Mouse (Mus musculus): ENCODE data around the gene Dnajc5. TPM values are rescaled to one million over a fixed set of nuclear protein-coding genes. Genes with fewer than 3 reads are reported as not detected.

The Dnajc5 gene
- total RNA-seq, 2 experiments from 2014 or later, result 299 to 304 TPM

DNA sequence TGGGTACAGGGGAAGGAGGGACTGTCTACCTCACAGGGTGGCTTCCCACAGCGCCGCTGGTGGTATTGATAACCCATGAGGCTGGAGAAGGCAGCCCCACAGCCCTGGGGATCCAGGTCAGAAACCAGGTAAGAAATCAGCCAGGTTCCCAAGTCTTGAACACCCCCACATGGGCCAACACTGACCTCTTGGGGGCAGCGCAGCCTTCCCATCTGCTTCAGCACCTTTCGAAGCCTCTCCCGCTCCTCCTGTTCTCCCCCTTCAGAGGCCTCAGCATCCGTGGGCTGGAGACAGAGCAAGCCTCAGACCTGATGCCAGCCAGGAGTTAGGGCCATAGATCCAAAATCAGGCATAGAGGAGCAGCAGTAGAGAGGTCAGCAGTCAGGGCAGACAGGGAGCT is 67.5 kb downstream of the Dnajc5 start:
- DNase-seq (ENCODE audit: low spot score in 2 of 2), result no peak

- DNase-seq (ENCODE audit: low spot score in 2 of 2), result no peak
These were observed 68.0 kb downstream of the Dnajc5 start for GRCm38 (mm10) chr2:181588229-181588780.

DNA sequence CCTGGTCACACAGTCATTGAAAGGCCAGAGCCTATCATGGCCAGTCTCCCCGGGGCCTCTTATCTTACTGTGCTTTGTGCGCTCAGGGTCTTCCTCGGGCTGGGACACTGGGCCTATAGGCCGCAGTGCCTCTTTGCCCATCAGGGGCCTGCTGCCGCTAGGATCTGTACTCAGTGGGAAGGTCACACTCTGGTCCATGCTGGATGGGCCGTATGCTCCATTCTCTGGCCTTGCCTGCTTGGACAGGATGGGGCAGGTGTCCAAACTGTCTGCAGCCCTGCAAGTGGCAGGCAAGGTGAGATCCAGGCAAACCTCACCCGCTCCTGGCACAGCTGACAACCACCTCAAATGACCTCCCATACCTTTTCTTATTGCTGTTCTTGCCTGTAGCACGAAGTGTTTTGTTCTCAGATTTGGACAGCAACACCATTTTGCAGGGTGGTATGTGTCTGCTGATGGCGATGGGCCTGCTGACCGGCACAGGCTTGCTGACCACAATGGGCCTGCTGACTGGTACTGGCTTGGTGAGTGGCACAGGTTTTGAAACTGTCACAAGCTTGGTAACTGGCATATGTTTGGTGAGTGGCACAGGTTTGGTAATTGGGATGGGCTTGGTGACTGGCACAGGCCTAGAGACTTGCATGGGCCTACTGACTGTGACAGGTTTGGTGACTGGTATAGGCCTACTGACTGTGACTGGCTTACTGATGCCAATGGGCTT is 68.9 kb downstream of the Dnajc5 start:
- no peak for DNase-seq (ENCODE audit: low spot score in 2 of 2)

DNA sequence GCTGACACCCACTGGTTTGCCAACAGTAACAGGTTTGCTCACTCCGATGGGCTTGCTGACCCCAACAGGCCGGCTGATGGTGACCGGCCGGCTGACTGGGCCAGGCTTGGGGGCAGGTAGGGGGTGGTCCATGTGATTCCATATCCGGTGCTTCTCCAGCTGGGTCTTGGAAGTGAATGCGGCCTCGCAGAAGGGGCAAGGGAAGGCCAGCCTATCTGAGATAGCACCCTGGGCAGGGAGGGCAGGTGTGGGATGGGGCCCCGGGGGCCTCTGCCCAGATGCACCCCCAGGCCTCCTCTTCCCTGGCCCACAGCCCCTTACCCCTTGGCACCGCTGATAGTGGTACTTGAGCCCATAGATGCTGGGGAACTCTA is 69.4 kb downstream of the Dnajc5 start:
- DNase-seq (ENCODE audit: low spot score in 2 of 2), result no peak

- no peak for DNase-seq (ENCODE audit: low spot score in 2 of 2)
These were observed 70.2 kb downstream of the Dnajc5 start for GRCm38 (mm10) chr2:181590471-181590870.

GRCm38 (mm10) chr2:181591528-181592085 is 71.3 kb downstream of the Dnajc5 start, which contains the start of gene Prpf6:
Gene Prpf6, plus strand, starts transcription at chr2:181591868.
- DNase-seq (ENCODE audit: low spot score in 2 of 2), result no peak

GRCm38 (mm10) chr2:181592231-181593041 is 72.2 kb downstream of the Dnajc5 start, which contains the start of gene Zfp512b:
Gene Zfp512b, minus strand, starts transcription at chr2:181592803.
- peak; percentile 52 to 61 for DNase-seq (ENCODE audit: low spot score in 2 of 2)

DNA sequence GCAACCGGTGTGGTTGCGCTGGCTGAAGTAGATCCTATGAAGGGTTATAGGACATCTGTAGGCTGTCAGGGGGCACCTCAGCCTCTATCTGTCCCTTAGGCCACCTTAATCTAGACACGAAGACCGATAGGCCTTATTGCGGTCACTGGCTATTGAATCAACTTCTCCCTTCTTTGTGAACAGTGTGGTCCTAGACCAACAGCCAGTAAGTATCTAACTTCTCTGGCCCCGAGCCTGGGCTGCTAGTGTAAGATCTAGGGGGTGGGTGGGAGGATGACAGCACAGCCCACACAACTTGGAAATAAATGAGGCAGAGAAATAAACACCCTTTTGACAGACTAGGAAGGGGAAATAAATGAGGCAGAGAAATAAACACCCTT is 72.7 kb downstream of the Dnajc5 start:
- DNase-seq (ENCODE audit: low spot score in 2 of 2), result no peak

DNA sequence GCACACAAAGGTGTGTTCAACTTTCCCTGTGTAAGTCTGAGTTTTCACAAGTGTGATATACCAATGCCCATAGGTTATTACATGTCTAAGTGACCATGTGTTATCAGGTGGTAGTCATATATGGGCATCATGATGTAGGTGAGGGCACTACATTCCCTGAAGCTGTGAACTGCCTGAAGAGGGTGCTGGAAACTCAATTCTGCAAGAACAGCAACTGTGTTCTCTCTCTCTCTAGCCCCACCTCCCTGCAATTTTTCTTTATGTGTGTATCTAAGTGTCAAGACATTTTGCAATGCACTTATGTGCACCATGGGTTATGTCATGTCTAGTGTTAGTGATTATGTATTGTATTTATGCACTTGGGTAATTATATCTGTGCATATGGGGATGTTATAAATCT is 73.7 kb downstream of the Dnajc5 start:
- DNase-seq (ENCODE audit: low spot score in 2 of 2), result no peak

- DNase-seq (ENCODE audit: low spot score in 2 of 2), result no peak
These were observed 74.8 kb downstream of the Dnajc5 start for GRCm38 (mm10) chr2:181594946-181595696.

GRCm38 (mm10) chr2:181596221-181596960 is 76.1 kb downstream of the Dnajc5 start:
- DNase-seq (ENCODE audit: low spot score in 2 of 2), result no peak

DNA sequence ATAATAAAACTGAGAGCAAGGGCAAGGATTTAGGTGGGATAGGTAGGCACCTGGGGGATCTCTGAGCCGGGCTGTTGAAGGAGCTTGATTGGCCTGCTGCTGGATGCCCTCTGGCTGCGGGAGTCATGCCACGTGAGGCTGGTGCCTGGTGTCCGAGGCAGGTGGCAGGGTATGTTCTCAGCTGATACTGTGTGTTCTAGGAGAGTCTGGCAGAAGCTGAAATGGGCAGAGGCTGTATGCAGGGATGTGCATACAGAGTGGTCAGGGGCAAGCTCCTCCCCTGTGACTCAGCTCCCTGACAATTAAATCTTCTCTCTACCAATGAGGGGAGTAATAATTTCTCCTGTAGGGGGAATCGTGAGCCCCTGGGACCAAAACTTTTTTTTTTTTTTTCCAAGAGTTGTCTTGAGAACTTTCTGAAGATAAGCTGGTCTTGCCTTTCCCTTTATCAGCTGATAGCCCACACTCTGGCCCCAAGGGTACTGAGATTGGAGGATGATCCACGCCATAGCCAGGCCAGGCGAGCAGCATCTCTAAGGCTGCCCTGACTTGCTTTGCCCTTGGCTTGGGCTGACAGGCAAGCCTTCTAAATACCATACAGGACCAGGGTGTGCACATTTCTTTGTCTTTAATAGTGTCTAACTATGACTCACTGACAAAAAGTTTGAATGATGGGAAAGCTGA is 77.2 kb downstream of the Dnajc5 start:
- no peak for DNase-seq (ENCODE audit: low spot score in 2 of 2)

GRCm38 (mm10) chr2:181598454-181599351 is 78.4 kb downstream of the Dnajc5 start, which contains the start of gene Samd10:
Gene Samd10, minus strand, starts transcription at chr2:181599212.
- DNase-seq (ENCODE audit: low spot score in 2 of 2), result peak; percentile 64 to 73

DNA sequence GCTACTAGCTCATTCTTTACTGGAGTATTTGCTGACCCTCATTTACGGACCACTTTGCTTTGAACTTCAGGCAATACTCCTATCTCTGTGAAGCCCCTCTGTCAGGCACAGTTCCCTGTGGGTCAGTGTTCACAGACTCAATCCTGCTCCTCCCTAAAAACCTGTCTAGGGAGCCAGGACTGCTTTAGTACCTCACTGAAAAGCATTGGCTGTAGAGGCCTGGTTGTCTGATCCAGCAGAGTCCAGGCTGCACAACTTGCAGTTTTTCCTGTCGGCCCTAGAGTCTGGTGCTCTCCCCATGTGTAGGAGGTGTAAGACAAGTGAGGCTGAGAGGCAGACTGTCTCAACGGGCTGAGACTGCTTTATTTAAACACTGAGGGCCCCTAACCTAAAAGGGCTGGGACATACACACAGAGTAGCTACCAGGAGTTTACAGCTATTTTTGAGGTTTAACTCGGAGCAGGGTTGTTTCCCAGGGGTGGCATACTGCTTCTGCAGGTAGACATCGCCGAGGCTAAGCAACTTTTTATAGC is 80.0 kb downstream of the Dnajc5 start:
- no peak for DNase-seq (ENCODE audit: low spot score in 2 of 2)

- peak; percentile 97 to 98 for DNase-seq (ENCODE audit: low spot score in 2 of 2)
These were observed 80.8 kb downstream of the Dnajc5 start for GRCm38 (mm10) chr2:181600828-181601750.

- DNase-seq (ENCODE audit: low spot score in 2 of 2), result no peak
These were observed 81.5 kb downstream of the Dnajc5 start for GRCm38 (mm10) chr2:181601751-181602145.

- no peak for DNase-seq (ENCODE audit: low spot score in 2 of 2)
These were observed 82.1 kb downstream of the Dnajc5 start for GRCm38 (mm10) chr2:181602367-181602766.
